Mouse (Mus musculus) lung, postnatal 0 days (tissue): Measurements from ENCODE around the gene Ppp2r5b.

Experiments used
- CTCF ChIP-seq: IDR thresholded peaks from 2 replicates; pipeline ENCODE4 v1.5.1; 2016; ENCODE audit warnings: antibody characterized with exemption, mild to moderate bottlenecking
- EP300 ChIP-seq: IDR thresholded peaks from 2 replicates; pipeline ENCODE4 v1.6.1; 2016; ENCODE audit warnings: antibody characterized with exemption, mild to moderate bottlenecking, control low read depth

- TF ChIP-seq CTCF, result no peak
- TF ChIP-seq EP300, result no peak
These were observed 56.9 kb downstream of the Ppp2r5b start for GRCm38 (mm10) chr19:6178775-6179174.
